Mouse (Mus musculus) lung, adult 2 months (tissue): ENCODE data around the gene Lyst.

Experiments
- CTCF ChIP-seq: fragments of 200-500 bp; IDR thresholded peaks from 2 replicates; pipeline ENCODE4 v1.5.1; 2011; ENCODE audit warnings: mild to moderate bottlenecking, low read length, control low read depth; ENCODE audit not compliant: insufficient read depth
- POLR2A ChIP-seq: fragments of 200-500 bp; IDR thresholded peaks from 2 replicates; pipeline ENCODE4 v1.6.1; 2011; ENCODE audit warnings: low read depth, mild to moderate bottlenecking, control low read depth, low read length, borderline replicate concordance; ENCODE audit errors: extremely low read depth

- TF ChIP-seq CTCF (no peak), POLR2A (no peak)
Measured at GRCm38 (mm10) chr13:13549687-13550660, 40.2 kb upstream of the Lyst start.
